Mouse (Mus musculus) small intestine, adult 2 months (tissue): ENCODE data around the gene Gm20388.

Source experiments
- CTCF ChIP-seq: fragments of 200-500 bp; IDR thresholded peaks from 2 replicates; pipeline ENCODE4 v1.5.1; 2012; ENCODE audit warnings: low read depth, mild to moderate bottlenecking, control low read depth, inconsistent platforms, low read length, moderate library complexity, mixed read lengths; ENCODE audit not compliant: insufficient replicate concordance, insufficient read length; ENCODE audit errors: extremely low read depth
- POLR2A ChIP-seq: fragments of 200-500 bp; IDR thresholded peaks from 2 replicates; pipeline ENCODE4 v1.6.1; 2012; ENCODE audit warnings: low read depth, mild to moderate bottlenecking, control low read depth, inconsistent platforms, low read length, moderate library complexity

DNA sequence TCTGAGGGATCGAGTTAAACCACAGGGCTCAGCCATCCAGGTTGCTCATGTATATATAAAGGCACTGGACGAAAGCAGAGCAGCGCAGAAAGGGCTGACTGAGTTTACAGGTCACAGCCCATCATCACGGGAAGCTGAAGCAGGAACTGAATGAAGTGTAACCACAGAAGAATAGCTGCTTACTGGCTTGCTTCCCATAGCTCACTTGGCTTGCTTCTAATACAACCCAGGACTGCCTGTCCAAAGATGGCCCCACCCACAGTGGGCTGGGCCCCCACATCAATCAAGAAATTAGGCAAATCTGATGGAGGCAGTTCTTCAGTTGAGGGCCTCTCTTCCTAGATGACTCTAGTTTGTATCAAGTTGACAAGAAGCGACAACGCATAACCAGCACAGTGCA is 4336.9 kb downstream of the Gm20388 start:
- no peak for TF ChIP-seq CTCF
- TF ChIP-seq POLR2A: no peak
